Mouse (Mus musculus) lung, postnatal 0 days (tissue): Measurements from ENCODE around the gene Zbtb8os.

Source experiments
- CTCF ChIP-seq: IDR thresholded peaks from 2 replicates; pipeline ENCODE4 v1.5.1; 2016; ENCODE audit warnings: antibody characterized with exemption, mild to moderate bottlenecking
- EP300 ChIP-seq: IDR thresholded peaks from 2 replicates; pipeline ENCODE4 v1.6.1; 2016; ENCODE audit warnings: antibody characterized with exemption, mild to moderate bottlenecking, control low read depth

- TF ChIP-seq CTCF: no peak
- TF ChIP-seq EP300: no peak
These were observed 22.2 kb downstream of the Zbtb8os start for GRCm38 (mm10) chr4:129357613-129358163.
